Mouse (Mus musculus) erythroblast, embryonic 14.5 days (primary cell): ENCODE measurements around the gene Snap91.

ENCODE experiments used
- GATA1 ChIP-seq: IDR thresholded peaks from 2 replicates; pipeline ENCODE4 v1.6.1; 2012; ENCODE audit warnings: low read length, inconsistent platforms, mixed read lengths
- TAL1 ChIP-seq: IDR thresholded peaks from 3 replicates; pipeline ENCODE4 v1.6.1; 2012; ENCODE audit warnings: low read length, inconsistent platforms, mixed read lengths

DNA sequence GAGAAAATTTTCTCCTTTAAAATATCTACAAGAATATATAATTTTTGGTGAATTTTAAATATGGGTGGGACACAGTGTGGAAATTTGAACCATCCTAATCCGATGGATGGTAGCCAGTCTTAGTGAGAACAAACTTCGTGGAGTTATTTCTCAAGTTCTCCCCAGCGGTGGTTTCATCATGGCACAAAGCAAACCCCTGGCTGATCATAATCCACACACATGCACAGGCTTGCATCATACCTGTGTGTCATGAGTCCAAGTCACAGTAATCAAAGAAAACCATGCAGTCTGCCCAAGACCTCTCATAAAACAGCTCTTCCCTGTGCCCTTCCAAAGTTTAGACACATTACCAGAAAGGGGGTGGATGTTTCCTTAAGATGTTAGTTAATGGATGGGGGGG lies 150.6 kb downstream of the Snap91 start:
- TF ChIP-seq GATA1 = no peak
- TF ChIP-seq TAL1 = no peak
